Mouse (Mus musculus): ENCODE measurements around the gene Mpp6.

The Mpp6 gene

GRCm38 (mm10) chr6:50149378-50149777, 39.3 kb downstream of the Mpp6 start:
- no peak for DNase-seq (ENCODE audit: low read depth)

- no peak for DNase-seq (ENCODE audit: low read depth)
Observed at GRCm38 (mm10) chr6:50159842-50160241, 49.8 kb downstream of the Mpp6 start.

- DNase-seq (ENCODE audit: low read depth) = no peak
Observed at GRCm38 (mm10) chr6:50163013-50163412, 53.0 kb downstream of the Mpp6 start.

GRCm38 (mm10) chr6:50168821-50169220, 58.8 kb downstream of the Mpp6 start:
- DNase-seq (ENCODE audit: low read depth) = no peak

GRCm38 (mm10) chr6:50169771-50170170, 59.7 kb downstream of the Mpp6 start:
- no peak for DNase-seq (ENCODE audit: low read depth)

- DNase-seq (ENCODE audit: low read depth) = no peak
Observed at GRCm38 (mm10) chr6:50175736-50176135, 65.7 kb downstream of the Mpp6 start.

GRCm38 (mm10) chr6:50180189-50180588, 70.1 kb downstream of the Mpp6 start:
- DNase-seq (ENCODE audit: low read depth) = no peak

- no peak for DNase-seq (ENCODE audit: low read depth)
Observed at GRCm38 (mm10) chr6:50187955-50188354, 77.9 kb downstream of the Mpp6 start.

GRCm38 (mm10) chr6:50189376-50189775, 79.3 kb downstream of the Mpp6 start:
- no peak for DNase-seq (ENCODE audit: low read depth)

- no peak for DNase-seq (ENCODE audit: low read depth)
Observed at GRCm38 (mm10) chr6:50191605-50192004, 81.6 kb downstream of the Mpp6 start.

GRCm38 (mm10) chr6:50192169-50192568, 82.1 kb downstream of the Mpp6 start:
- no peak for DNase-seq (ENCODE audit: low read depth)

- no peak for DNase-seq (ENCODE audit: low read depth)
Observed at GRCm38 (mm10) chr6:50192822-50193221, 82.8 kb downstream of the Mpp6 start.

GRCm38 (mm10) chr6:50193851-50194250, 83.8 kb downstream of the Mpp6 start:
- no peak for DNase-seq (ENCODE audit: low read depth)

GRCm38 (mm10) chr6:50204356-50204755, 94.3 kb downstream of the Mpp6 start:
- DNase-seq (ENCODE audit: low read depth) = no peak

GRCm38 (mm10) chr6:50205093-50205492, 95.1 kb downstream of the Mpp6 start:
- DNase-seq (ENCODE audit: low read depth) = no peak

- DNase-seq (ENCODE audit: low read depth) = no peak
Observed at GRCm38 (mm10) chr6:50214711-50215372, 104.8 kb downstream of the Mpp6 start.

- no peak for DNase-seq (ENCODE audit: low read depth)
Observed at GRCm38 (mm10) chr6:50215373-50215745, 105.3 kb downstream of the Mpp6 start.

GRCm38 (mm10) chr6:50215986-50216385, 105.9 kb downstream of the Mpp6 start:
- DNase-seq (ENCODE audit: low read depth) = no peak

GRCm38 (mm10) chr6:50218628-50219027, 108.6 kb downstream of the Mpp6 start:
- no peak for DNase-seq (ENCODE audit: low read depth)

- no peak for DNase-seq (ENCODE audit: low read depth)
Observed at GRCm38 (mm10) chr6:50219066-50219465, 109.0 kb downstream of the Mpp6 start.

GRCm38 (mm10) chr6:50220863-50221262, 110.8 kb downstream of the Mpp6 start:
- no peak for DNase-seq (ENCODE audit: low read depth)

GRCm38 (mm10) chr6:50222351-50222750, 112.3 kb downstream of the Mpp6 start:
- no peak for DNase-seq (ENCODE audit: low read depth)

- DNase-seq (ENCODE audit: low read depth) = no peak
Observed at GRCm38 (mm10) chr6:50222986-50223385, 112.9 kb downstream of the Mpp6 start.

GRCm38 (mm10) chr6:50223606-50224005, 113.6 kb downstream of the Mpp6 start:
- DNase-seq (ENCODE audit: low read depth) = no peak
